Mouse (Mus musculus) T-helper 17 cell (primary cell): ENCODE measurements around the gene Pknox1.
"Not testable (repeated sequence)": the region's sequence is repeated elsewhere in the genome, so short reads cannot be mapped to it uniquely, and the experiment has no call there.

Experiments
- in situ Hi-C, 2 experiments: fragments of 300-600 bp; cut with MboI, MseI; formaldehyde crosslinking; loops; 1 replicate in 1 of 2; 2 replicates in 1 of 2; pipeline ENCODE4 v1.15.1; 2025; ENCODE audit warnings: high pct_unique_total_duplicates in 2 of 2

Gene Pknox1

GRCm38 (mm10) chr17:31594590-31594989 is 30.1 kb downstream of the Pknox1 start:
- in situ Hi-C loops, result loop anchor here in 1 of 2 experiments (5.0 kb wide), 1 partner anchor 52 kb away; no protein-coding TSS in a partner anchor

- in situ Hi-C loops, result no loop called here
Observed at GRCm38 (mm10) chr17:31595077-31595476, 30.5 kb downstream of the Pknox1 start.

- in situ Hi-C loops, result no loop called here
Observed at GRCm38 (mm10) chr17:31597957-31598356, 33.4 kb downstream of the Pknox1 start.

GRCm38 (mm10) chr17:31598593-31598992 is 34.1 kb downstream of the Pknox1 start:
- in situ Hi-C loops, result no loop called here

GRCm38 (mm10) chr17:31606424-31606823 is 41.9 kb downstream of the Pknox1 start:
- in situ Hi-C loops, result no loop called here

GRCm38 (mm10) chr17:31607256-31607951 is 42.9 kb downstream of the Pknox1 start:
- in situ Hi-C loops, result no loop called here

GRCm38 (mm10) chr17:31609173-31609572 is 44.6 kb downstream of the Pknox1 start:
- in situ Hi-C loops, result not testable (repeated sequence)

- in situ Hi-C loops, result loop anchor here in 1 of 2 experiments (10.0 kb wide), 1 partner anchor 725 kb away; no protein-coding TSS in a partner anchor
Observed at GRCm38 (mm10) chr17:31609895-31610294, 45.4 kb downstream of the Pknox1 start.

GRCm38 (mm10) chr17:31613086-31613755 is 48.7 kb downstream of the Pknox1 start:
- in situ Hi-C loops, result loop anchor here in 1 of 2 experiments (10.0 kb wide), 1 partner anchor 728 kb away; no protein-coding TSS in a partner anchor

GRCm38 (mm10) chr17:31623101-31623500 is 58.6 kb downstream of the Pknox1 start:
- in situ Hi-C loops, result no loop called here

GRCm38 (mm10) chr17:31627961-31628360 is 63.4 kb downstream of the Pknox1 start:
- in situ Hi-C loops, result no loop called here

GRCm38 (mm10) chr17:31631081-31631800 is 66.7 kb downstream of the Pknox1 start:
- in situ Hi-C loops, result loop anchor here in 1 of 2 experiments (5.0 kb wide), 1 partner anchor 54 kb away; no protein-coding TSS in a partner anchor

GRCm38 (mm10) chr17:31633007-31633406 is 68.5 kb downstream of the Pknox1 start:
- in situ Hi-C loops, result loop anchor here in 1 of 2 experiments (5.0 kb wide), 1 partner anchor 56 kb away; no protein-coding TSS in a partner anchor

GRCm38 (mm10) chr17:31634896-31635295 is 70.4 kb downstream of the Pknox1 start:
- in situ Hi-C loops, result loop anchor here in 1 of 2 experiments (5.0 kb wide), 1 partner anchor 58 kb away; no protein-coding TSS in a partner anchor

GRCm38 (mm10) chr17:31635781-31636180 is 71.2 kb downstream of the Pknox1 start:
- in situ Hi-C loops, result no loop called here

GRCm38 (mm10) chr17:31636277-31636941 is 71.9 kb downstream of the Pknox1 start:
- in situ Hi-C loops, result no loop called here

GRCm38 (mm10) chr17:31636942-31637811 is 72.6 kb downstream of the Pknox1 start, which contains the start of gene Cbs:
TSS of gene Cbs (minus strand) at chr17:31637238.
- in situ Hi-C loops, result no loop called here

GRCm38 (mm10) chr17:31637866-31638570 is 73.5 kb downstream of the Pknox1 start:
- in situ Hi-C loops, result no loop called here

GRCm38 (mm10) chr17:31639651-31640050 is 75.1 kb downstream of the Pknox1 start:
- in situ Hi-C loops, result no loop called here

GRCm38 (mm10) chr17:31642331-31642730 is 77.8 kb downstream of the Pknox1 start:
- in situ Hi-C loops, result no loop called here
